Mouse (Mus musculus) stomach, postnatal 0 days (tissue): ENCODE measurements around the gene Cacna1g.

Source experiments
- CTCF ChIP-seq: IDR thresholded peaks from 2 replicates; pipeline ENCODE4 v1.5.1; 2016; ENCODE audit warnings: antibody characterized with exemption, low read depth, mild to moderate bottlenecking, moderate library complexity
- EP300 ChIP-seq: optimal IDR thresholded peaks from 2 replicates; pipeline ENCODE3; 2016; ENCODE audit warnings: antibody characterized with exemption

DNA sequence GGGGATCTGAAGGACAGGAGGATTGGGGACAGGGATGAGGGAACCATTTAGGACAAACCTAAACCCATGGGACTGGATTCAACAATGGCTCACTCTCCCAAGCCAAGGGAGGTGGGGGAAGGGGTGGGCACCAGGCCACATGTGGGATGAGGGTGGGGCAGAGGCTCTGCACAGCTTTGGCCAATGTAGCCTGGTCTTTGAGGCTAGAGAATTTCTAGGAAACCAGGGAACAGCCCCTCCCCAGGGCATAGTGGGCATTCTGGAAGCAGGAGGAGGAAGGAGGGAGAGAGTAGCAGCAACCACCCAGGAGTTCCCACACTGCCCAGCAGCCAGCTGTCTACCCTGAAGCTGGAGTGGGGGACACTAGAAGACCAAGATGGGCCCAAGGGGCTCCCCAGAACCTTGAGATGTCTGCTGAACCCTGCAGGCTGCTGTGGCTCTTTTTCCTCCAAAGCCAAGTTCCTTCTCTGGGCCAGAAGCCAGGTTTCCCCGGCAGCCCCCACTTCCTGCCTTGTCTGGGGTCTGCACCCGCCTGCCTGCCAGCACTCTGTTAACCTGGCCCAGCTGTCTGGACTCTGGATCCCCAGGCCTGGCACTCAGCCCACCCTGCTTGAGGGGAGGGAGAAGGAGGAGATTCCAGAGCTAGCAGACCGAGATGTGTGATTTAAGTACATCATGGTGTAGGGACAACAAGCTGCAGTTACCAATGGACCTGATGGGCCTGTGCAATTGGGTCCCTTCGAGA lies 45.7 kb downstream of the Cacna1g start:
- TF ChIP-seq CTCF (no peak), EP300 (no peak)
